Mouse (Mus musculus): ENCODE measurements around the gene Gm2663. TPM values are rescaled to one million over a fixed set of nuclear protein-coding genes. Genes with fewer than 3 reads are reported as not detected.
"Not testable (repeated sequence)": the region's sequence is repeated elsewhere in the genome, so short reads cannot be mapped to it uniquely, and the experiment has no call there.

Gene Gm2663
- not detected in 2 replicates for polyA plus RNA-seq (2016; fragmentation: Nextera tagmentation; extraction: Ambion mirVana)

- not testable (repeated sequence) for H3K36me3 ChIP-seq; H3K9me3 ChIP-seq; H3K4me1 ChIP-seq; ATAC-seq (ENCODE audit: insufficient number of reproducible peaks, insufficient read depth, low FRiP score, low TSS enrichment); H3K4me2 ChIP-seq (replicated peaks); H3K27me3 ChIP-seq; H3K9ac ChIP-seq; H3K4me3 ChIP-seq; H3K27ac ChIP-seq
Measured at GRCm38 (mm10) chr6:40999379-40999778, at the start of gene Gm2663. TSS of gene Gm2663 (minus strand) at chr6:40999479.

- whole genome bisulfite sequencing = 44% methylated on average over 1 of the region's 1 CpGs
- Histone ChIP-seq H3K4me2 (replicated peaks) (no peak overlapping the region), H3K27me3 (no peaks in the 10 kb centered on the region), H3K4me1 (no peaks in the 10 kb centered on the region), H3K9me3 (no peaks in the 10 kb centered on the region), H3K27ac (no peak overlapping the region), H3K9ac (no peak overlapping the region), H3K36me3 (no peaks in the 10 kb centered on the region), H3K4me3 (no peak overlapping the region)
- no peak for ATAC-seq (ENCODE audit: insufficient number of reproducible peaks, insufficient read depth, low FRiP score, low TSS enrichment)
Measured at GRCm38 (mm10) chr6:41048602-41049001, 49.3 kb upstream of the Gm2663 start.

- no peak for ATAC-seq (ENCODE audit: insufficient number of reproducible peaks, insufficient read depth, low FRiP score, low TSS enrichment)
- Histone ChIP-seq H3K4me3 (no peak overlapping the region), H3K4me2 (replicated peaks) (no peak overlapping the region), H3K9me3 (no peaks in the 10 kb centered on the region), H3K36me3 (no peaks in the 10 kb centered on the region), H3K9ac (no peak overlapping the region), H3K4me1 (no peaks in the 10 kb centered on the region), H3K27ac (no peak overlapping the region), H3K27me3 (no peaks in the 10 kb centered on the region)
- 82% methylated on average over 1 of the region's 1 CpGs for WGBS
Measured at GRCm38 (mm10) chr6:41047961-41048360, 48.7 kb upstream of the Gm2663 start.

- Histone ChIP-seq H3K27ac (no peak overlapping the region), H3K27me3 (no peaks in the 10 kb centered on the region), H3K9me3 (no peaks in the 10 kb centered on the region), H3K4me1 (no peaks in the 10 kb centered on the region), H3K9ac (no peak overlapping the region), H3K4me2 (replicated peaks) (no peak overlapping the region), H3K36me3 (no peaks in the 10 kb centered on the region), H3K4me3 (no peak overlapping the region)
- no peak for ATAC-seq (ENCODE audit: insufficient number of reproducible peaks, insufficient read depth, low FRiP score, low TSS enrichment)
- WGBS = 93% methylated on average over 1 of the region's 1 CpGs
Measured at GRCm38 (mm10) chr6:41047202-41047601, 47.9 kb upstream of the Gm2663 start.

GRCm38 (mm10) chr6:41046553-41046952 lies 47.3 kb upstream of the Gm2663 start:
- Histone ChIP-seq H3K27ac (no peak overlapping the region), H3K4me3 (no peak overlapping the region), H3K36me3 (no peaks in the 10 kb centered on the region), H3K4me2 (replicated peaks) (no peak overlapping the region), H3K9ac (no peak overlapping the region), H3K9me3 (no peaks in the 10 kb centered on the region), H3K4me1 (no peaks in the 10 kb centered on the region), H3K27me3 (no peaks in the 10 kb centered on the region)
- no peak for ATAC-seq (ENCODE audit: insufficient number of reproducible peaks, insufficient read depth, low FRiP score, low TSS enrichment)
- 48% methylated on average over 2 of the region's 2 CpGs for WGBS

- no peak overlapping the region for H3K4me3 ChIP-seq
- H3K27me3 ChIP-seq = no peaks in the 10 kb centered on the region
- H3K4me1 ChIP-seq = no peaks in the 10 kb centered on the region
- 79% methylated on average over 1 of the region's 1 CpGs for WGBS
- no peak for ATAC-seq (ENCODE audit: insufficient number of reproducible peaks, insufficient read depth, low FRiP score, low TSS enrichment)
- H3K4me2 ChIP-seq (replicated peaks) = no peak overlapping the region
- H3K36me3 ChIP-seq = no peaks in the 10 kb centered on the region
- no peaks in the 10 kb centered on the region for H3K9me3 ChIP-seq
- H3K27ac ChIP-seq = no peak overlapping the region
- H3K9ac ChIP-seq = no peak overlapping the region
Measured at GRCm38 (mm10) chr6:41044753-41045152, 45.5 kb upstream of the Gm2663 start.

GRCm38 (mm10) chr6:41044314-41044713 lies 45.0 kb upstream of the Gm2663 start:
- ATAC-seq (ENCODE audit: insufficient number of reproducible peaks, insufficient read depth, low FRiP score, low TSS enrichment) = no peak
- Histone ChIP-seq H3K27me3 (no peaks in the 10 kb centered on the region), H3K27ac (no peak overlapping the region), H3K4me2 (replicated peaks) (no peak overlapping the region), H3K36me3 (no peaks in the 10 kb centered on the region), H3K9ac (no peak overlapping the region), H3K4me1 (no peaks in the 10 kb centered on the region), H3K4me3 (no peak overlapping the region), H3K9me3 (no peaks in the 10 kb centered on the region)
- 78% methylated on average over 1 of the region's 1 CpGs for WGBS

GRCm38 (mm10) chr6:41035409-41035808 lies 36.1 kb upstream of the Gm2663 start, which contains the start of gene 2210010C04Rik:
TSS of gene 2210010C04Rik (minus strand) at chr6:41035509.
- Histone ChIP-seq H3K4me1 (no peaks in the 10 kb centered on the region), H3K9me3 (no peaks in the 10 kb centered on the region), H3K4me3 (no peak within 1 kb of the TSS), H3K4me2 (replicated peaks) (no peak within 1 kb of the TSS), H3K9ac (no peak within 1 kb of the TSS), H3K36me3 (no peaks in the 10 kb centered on the region), H3K27me3 (no peaks in the 10 kb centered on the region), H3K27ac (no peak within 1 kb of the TSS)
- no peak for ATAC-seq (ENCODE audit: insufficient number of reproducible peaks, insufficient read depth, low FRiP score, low TSS enrichment)

- Histone ChIP-seq H3K36me3 (no peaks in the 10 kb centered on the region), H3K27me3 (no peaks in the 10 kb centered on the region), H3K27ac (no peak overlapping the region), H3K4me2 (replicated peaks) (no peak overlapping the region), H3K9me3 (no peaks in the 10 kb centered on the region), H3K4me1 (no peaks in the 10 kb centered on the region), H3K4me3 (no peak overlapping the region), H3K9ac (no peak overlapping the region)
- no peak for ATAC-seq (ENCODE audit: insufficient number of reproducible peaks, insufficient read depth, low FRiP score, low TSS enrichment)
- WGBS = 81% methylated on average over 6 of the region's 6 CpGs
Measured at GRCm38 (mm10) chr6:41032802-41033201, 33.5 kb upstream of the Gm2663 start.

GRCm38 (mm10) chr6:41032231-41032630 lies 33.0 kb upstream of the Gm2663 start:
- Histone ChIP-seq H3K27me3 (no peaks in the 10 kb centered on the region), H3K27ac (no peak overlapping the region), H3K4me3 (no peak overlapping the region), H3K9ac (no peak overlapping the region), H3K36me3 (no peaks in the 10 kb centered on the region), H3K9me3 (no peaks in the 10 kb centered on the region), H3K4me2 (replicated peaks) (no peak overlapping the region), H3K4me1 (no peaks in the 10 kb centered on the region)
- 85% methylated on average over 3 of the region's 3 CpGs for WGBS
- no peak for ATAC-seq (ENCODE audit: insufficient number of reproducible peaks, insufficient read depth, low FRiP score, low TSS enrichment)

GRCm38 (mm10) chr6:41030821-41031220 lies 31.5 kb upstream of the Gm2663 start:
- Histone ChIP-seq H3K27me3 (no peaks in the 10 kb centered on the region), H3K4me3 (no peak overlapping the region), H3K27ac (no peak overlapping the region), H3K4me1 (no peaks in the 10 kb centered on the region), H3K36me3 (no peaks in the 10 kb centered on the region), H3K9ac (no peak overlapping the region), H3K4me2 (replicated peaks) (no peak overlapping the region), H3K9me3 (no peaks in the 10 kb centered on the region)
- 87% methylated on average over 3 of the region's 3 CpGs for WGBS
- no peak for ATAC-seq (ENCODE audit: insufficient number of reproducible peaks, insufficient read depth, low FRiP score, low TSS enrichment)

- Histone ChIP-seq H3K36me3 (no peaks in the 10 kb centered on the region), H3K27me3 (no peaks in the 10 kb centered on the region), H3K9ac (no peak overlapping the region), H3K9me3 (no peaks in the 10 kb centered on the region), H3K4me3 (no peak overlapping the region), H3K4me1 (no peaks in the 10 kb centered on the region), H3K4me2 (replicated peaks) (no peak overlapping the region), H3K27ac (no peak overlapping the region)
- ATAC-seq (ENCODE audit: insufficient number of reproducible peaks, insufficient read depth, low FRiP score, low TSS enrichment) = no peak
- WGBS = 37% methylated on average over 2 of the region's 2 CpGs
Measured at GRCm38 (mm10) chr6:41027053-41027452, 27.8 kb upstream of the Gm2663 start.
